Mouse (Mus musculus) lung, postnatal 0 days (tissue): ENCODE measurements around the gene Zfand2b. TPM values are rescaled to one million over a fixed set of nuclear protein-coding genes. Genes with fewer than 3 reads are reported as not detected.

Experiments
- ATAC-seq: fragments of 200-750 bp; cut with Nextera tagmentation; 2 replicates; pipeline ENCODE4 v1.8.0; 2017; ENCODE audit warnings: moderate library complexity
- DNase-seq: peaks from one replicate; pipeline ENCODE4 v3.0.0-alpha.2; 2016; ENCODE audit warnings: low spot score
- H3K27ac ChIP-seq: fragments of 300-500 bp; sonication (generic); 2 replicates; pipeline ENCODE4 v1.5.1; 2014; ENCODE audit warnings: antibody characterized with exemption, mild to moderate bottlenecking, low read length, mixed read lengths
- H3K27me3 ChIP-seq: fragments of 300-500 bp; sonication (generic); replicated peaks from 2 replicates; pipeline ENCODE4 v1.6.1; 2014; ENCODE audit warnings: low read length, mixed read lengths; ENCODE audit not compliant: insufficient read depth
- H3K36me3 ChIP-seq: fragments of 300-500 bp; sonication (generic); 2 replicates; pipeline ENCODE4 v1.6.1; 2014; ENCODE audit warnings: low read length, mixed read lengths; ENCODE audit not compliant: insufficient read depth
- H3K4me1 ChIP-seq: fragments of 300-500 bp; sonication (generic); 2 replicates; pipeline ENCODE4 v1.6.1; 2014; ENCODE audit warnings: antibody characterized with exemption, low read depth, low read length, mixed read lengths; ENCODE audit not compliant: insufficient read depth
- H3K4me2 ChIP-seq: fragments of 300-500 bp; sonication (generic); replicated peaks from 2 replicates; pipeline ENCODE4 v1.6.1; 2014; ENCODE audit warnings: low read depth, mild to moderate bottlenecking, low read length, moderate library complexity, mixed read lengths
- H3K4me3 ChIP-seq: fragments of 300-500 bp; sonication (generic); 2 replicates; pipeline ENCODE4 v1.5.1; 2014; ENCODE audit warnings: low read depth, low read length
- H3K9ac ChIP-seq: fragments of 300-500 bp; sonication (generic); replicated peaks from 2 replicates; pipeline ENCODE4 v1.6.1; 2014; ENCODE audit warnings: low read depth, mild to moderate bottlenecking
- H3K9me3 ChIP-seq: fragments of 300-500 bp; sonication (generic); 2 replicates; pipeline ENCODE4 v1.6.1; 2016; ENCODE audit warnings: low read length, mixed read lengths
- CTCF ChIP-seq: IDR thresholded peaks from 2 replicates; pipeline ENCODE4 v1.5.1; 2016; ENCODE audit warnings: antibody characterized with exemption, mild to moderate bottlenecking
- EP300 ChIP-seq: IDR thresholded peaks from 2 replicates; pipeline ENCODE4 v1.6.1; 2016; ENCODE audit warnings: antibody characterized with exemption, mild to moderate bottlenecking, control low read depth
- WGBS: fragments of 180-500 bp; shearing (Covaris S2); extraction: QIAGEN DNeasy Blood & Tissue Kit; methylation state at CpG from one replicate; pipeline ENCODE4 v1.1.7; 2014; 5-methylcytosine and 5-hydroxymethylcytosine counted together
- polyA plus RNA-seq: library from polyadenylated mRNA; unstranded; fragments of >200 nt; fragmentation: Nextera tagmentation; extraction: Ambion mirVana; gene quantifications from 2 replicates; pipeline ENCODE4 v1.2.1, GENCODE M21; 2015

Zfand2b gene
- polyA plus RNA-seq, 1 experiment from 2014 or later, result 56.1 TPM

- WGBS, result 5% methylated on average over 38 of the region's 42 CpGs
- peak within 1 kb of the TSS; percentile 70 for H3K27ac ChIP-seq
Observed at GRCm38 (mm10) chr1:75210136-75211087, 42.0 kb downstream of the Zfand2b start, which contains the start of the genes Glb1l and Stk16. Gene Glb1l, minus strand, starts transcription at chr1:75210813. Gene Stk16, plus strand, starts transcription at chr1:75210838.

DNA sequence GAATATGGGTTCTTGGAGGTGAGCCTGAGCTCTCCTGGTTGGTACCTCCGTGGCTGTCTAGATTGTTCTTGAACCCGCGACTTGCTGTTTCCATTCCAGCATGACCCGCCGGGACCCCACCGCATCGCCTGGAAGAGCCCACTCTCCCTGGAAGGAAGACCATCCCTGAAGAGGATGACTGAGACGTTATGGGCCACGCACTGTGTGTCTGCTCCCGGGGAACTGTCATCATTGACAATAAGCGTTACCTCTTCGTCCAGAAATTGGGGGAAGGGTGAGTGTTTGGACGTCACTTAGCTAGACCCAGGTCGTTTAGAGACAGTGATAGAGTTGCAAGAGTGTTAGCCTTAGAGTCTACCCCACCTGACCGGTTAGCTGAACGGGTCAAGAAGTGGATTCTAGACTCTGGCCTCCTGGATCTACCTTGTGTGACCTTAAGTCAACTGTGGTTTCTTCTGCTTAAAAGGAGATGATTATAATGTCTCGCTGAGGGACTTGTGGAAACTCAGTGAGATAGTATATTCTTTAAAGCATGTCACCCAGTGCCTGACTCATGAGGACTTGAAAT lies 42.8 kb downstream of the Zfand2b start:
- 9% methylated on average over 17 of the region's 17 CpGs for WGBS
- Histone ChIP-seq H3K27me3 (no peaks in the 10 kb centered on the region), H3K27ac (peak overlapping the region; percentile 70), H3K36me3 (peaks cover 10% of the 10 kb centered on the region; the same call in 1 of the 2 replicates), H3K4me2 (peak overlapping the region; percentile 87), H3K4me3 (peak overlapping the region; percentile 93), H3K9ac (peak overlapping the region; percentile 96), H3K9me3 (no peaks in the 10 kb centered on the region), H3K4me1 (peaks cover 20% of the 10 kb centered on the region; the same call in 1 of the 2 replicates)
- DNase-seq, result no peak
- ATAC-seq, result no peak
- TF ChIP-seq CTCF, result no peak
- no peak for TF ChIP-seq EP300

More at GRCm38 (mm10) chr1:75210136-75211087, 42.0 kb downstream of the Zfand2b start, which contains the start of the genes Glb1l and Stk16:
- ATAC-seq, result peak; percentile 96
- Histone ChIP-seq H3K27me3 (no peaks in the 10 kb centered on the region), H3K9me3 (no peaks in the 10 kb centered on the region), H3K36me3 (peaks cover 10% of the 10 kb centered on the region; the same call in 1 of the 2 replicates), H3K4me1 (peaks cover 20% of the 10 kb centered on the region; the same call in 1 of the 2 replicates), H3K4me3 (peak within 1 kb of the TSS; percentile 93), H3K9ac (peak within 1 kb of the TSS; percentile 96), H3K4me2 (peak within 1 kb of the TSS; percentile 87)
- TF ChIP-seq EP300 (no peak), CTCF (no peak)
- peak; percentile 97 for DNase-seq

DNA sequence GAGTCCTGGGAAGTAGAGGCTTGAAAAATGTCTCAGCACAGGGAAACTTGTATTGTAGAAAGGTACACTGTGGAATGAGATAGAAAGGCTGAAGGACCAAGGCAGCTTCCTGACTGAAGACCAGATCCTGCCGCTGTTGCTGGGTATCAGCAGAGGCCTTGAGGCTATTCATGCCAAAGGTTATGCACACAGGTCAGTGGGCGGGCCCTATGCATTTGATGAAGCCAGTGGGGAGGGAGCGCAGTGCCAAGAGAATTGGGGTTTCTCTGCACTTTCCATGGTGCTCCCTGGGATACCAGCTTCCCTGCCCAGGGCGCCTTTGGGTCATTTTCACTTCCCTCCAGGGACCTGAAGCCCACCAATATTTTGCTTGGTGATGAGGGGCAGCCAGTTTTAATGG lies 44.1 kb downstream of the Zfand2b start:
- ATAC-seq, result no peak
- H3K36me3 ChIP-seq, result peaks cover 10% of the 10 kb centered on the region; the same call in 1 of the 2 replicates
- TF ChIP-seq EP300 (no peak), CTCF (no peak)
- H3K4me2 ChIP-seq, result no peak overlapping the region
- 71% methylated on average over 4 of the region's 4 CpGs for WGBS
- no peak overlapping the region for H3K4me3 ChIP-seq
- no peaks in the 10 kb centered on the region for H3K27me3 ChIP-seq
- peaks cover 20% of the 10 kb centered on the region; the same call in 1 of the 2 replicates for H3K4me1 ChIP-seq
- no peaks in the 10 kb centered on the region for H3K9me3 ChIP-seq
- DNase-seq, result no peak
- no peak overlapping the region for H3K9ac ChIP-seq
- no peak overlapping the region for H3K27ac ChIP-seq

DNA sequence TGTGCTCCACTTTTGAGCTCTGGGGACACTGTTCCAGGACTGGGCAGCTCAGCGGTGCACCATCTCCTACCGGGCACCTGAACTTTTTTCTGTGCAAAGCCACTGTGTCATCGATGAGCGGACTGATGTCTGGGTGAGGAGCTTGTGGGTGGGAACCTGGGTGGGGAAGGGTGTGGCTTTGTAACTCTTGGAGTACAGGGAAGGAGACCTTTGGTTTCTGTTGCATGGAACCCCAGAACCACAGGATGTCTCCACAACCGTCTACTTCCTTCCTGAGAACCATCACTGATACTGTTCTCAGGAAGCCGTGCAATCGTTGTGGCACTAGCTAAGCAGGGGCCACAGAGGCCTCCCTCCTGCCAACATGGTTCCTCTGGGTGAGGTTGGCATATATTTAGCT lies 44.6 kb downstream of the Zfand2b start:
- Histone ChIP-seq H3K27ac (no peak overlapping the region), H3K4me1 (peaks cover 20% of the 10 kb centered on the region; the same call in 1 of the 2 replicates), H3K4me3 (no peak overlapping the region), H3K9ac (no peak overlapping the region), H3K27me3 (no peaks in the 10 kb centered on the region), H3K9me3 (no peaks in the 10 kb centered on the region), H3K36me3 (peaks cover 10% of the 10 kb centered on the region; the same call in 1 of the 2 replicates), H3K4me2 (no peak overlapping the region)
- peak; percentile 22 for DNase-seq
- ATAC-seq, result no peak
- TF ChIP-seq CTCF, result no peak
- TF ChIP-seq EP300, result no peak
- 75% methylated on average over 7 of the region's 7 CpGs for WGBS

- Histone ChIP-seq H3K4me1 (peaks cover 17% of the 10 kb centered on the region), H3K36me3 (peaks cover 10% of the 10 kb centered on the region; the same call in 1 of the 2 replicates), H3K4me3 (no peak overlapping the region), H3K4me2 (no peak overlapping the region), H3K27ac (no peak overlapping the region), H3K27me3 (peaks cover 3% of the 10 kb centered on the region; the same call in 1 of the 2 replicates), H3K9me3 (no peaks in the 10 kb centered on the region), H3K9ac (no peak overlapping the region)
- WGBS, result 37% methylated on average over 2 of the region's 2 CpGs
- peak; percentile 41 for DNase-seq
- no peak for ATAC-seq
- TF ChIP-seq EP300 (no peak), CTCF (no peak)
Observed at GRCm38 (mm10) chr1:75214442-75214841, 46.0 kb downstream of the Zfand2b start.

- no peak for DNase-seq
- Histone ChIP-seq H3K4me1 (peaks cover 13% of the 10 kb centered on the region), H3K27ac (no peak overlapping the region)
Observed at GRCm38 (mm10) chr1:75214886-75215285, 46.4 kb downstream of the Zfand2b start.

More at GRCm38 (mm10) chr1:75214886-75215285, 46.4 kb downstream of the Zfand2b start:
- Histone ChIP-seq H3K4me3 (no peak overlapping the region), H3K4me2 (no peak overlapping the region), H3K27me3 (peaks cover 3% of the 10 kb centered on the region; the same call in 1 of the 2 replicates), H3K9ac (no peak overlapping the region), H3K36me3 (peaks cover 10% of the 10 kb centered on the region; the same call in 1 of the 2 replicates), H3K9me3 (no peaks in the 10 kb centered on the region)
- ATAC-seq, result no peak
- TF ChIP-seq EP300, result no peak
- TF ChIP-seq CTCF, result no peak
- 56% methylated on average over 5 of the region's 5 CpGs for WGBS
